Comparison of ENCODE assay signal across 10 mouse cellular contexts in the genomic region with DNA sequence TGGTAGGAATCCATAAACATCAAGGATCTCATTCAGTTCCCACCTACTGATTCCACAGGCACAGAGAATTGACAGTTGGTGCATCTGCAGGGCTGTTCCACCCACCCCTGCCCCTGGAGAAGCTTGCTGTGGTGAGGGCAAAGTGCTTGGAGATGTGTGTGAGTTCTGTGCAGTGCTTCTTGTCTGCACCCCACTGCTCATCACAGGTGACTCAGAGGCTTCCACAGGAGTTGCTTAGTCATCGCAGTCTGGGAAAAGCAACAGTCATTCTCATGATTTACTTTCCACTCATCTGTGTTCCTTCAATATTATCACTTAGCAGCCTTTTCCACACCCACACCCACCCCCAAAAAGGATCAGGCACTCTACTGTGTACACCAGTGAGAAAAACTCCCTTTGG.
A peak's percentile ranks its signal among the peaks of the same experiment; 100 is the strongest.
DNase-seq lines count a peak whose midpoint lies in the region.
"Had no signal": no experiment of that assay in that cellular context is flagged by ENCODE, and none has a peak within 500 bp of the region (broad histone marks: within the 10 kb centered on the region; RNA-seq: fewer than 3 reads in every experiment).

No protein-coding gene starts in this region.

- peak; percentile 61 to 74 for DNase-seq in frontal cortex, adult 2 months (ENCODE audit: extremely low spot score in 1 of 2, low spot score in 1 of 2)
- DNase-seq in frontal cortex, postnatal 14 days (ENCODE audit: low spot score in 2 of 2): no peak
- DNase-seq in right cerebral cortex, adult 2 months (ENCODE audit: low spot score in 2 of 2): peak; percentile 68 to 72
- DNase-seq in right cerebral cortex, postnatal 4 days: no peak
- peak; percentile 15 to 80 for DNase-seq in left cerebral cortex, adult 8-10 months (ENCODE audit: low spot score in 2 of 2)
- no peak for DNase-seq in MN1 (ENCODE audit: low spot score)
- no peak for DNase-seq in kidney, adult 18-20 months
- no peak for DNase-seq in gastrocnemius, postnatal 4 days (ENCODE audit: low spot score in 2 of 2)
- DNase-seq: cerebellum, adult 8-10 months; heart, adult 18-20 months had no signal

Comparison
In these comparisons a context has a peak if more than half of its experiments do, and no peak if none do; other contexts are left out.
1. DNase-seq: peak in frontal cortex, adult 2 months (2 of 2), right cerebral cortex, adult 2 months (2 of 2) and left cerebral cortex, adult 8-10 months (2 of 2); none in frontal cortex, postnatal 14 days (0 of 2), right cerebral cortex, postnatal 4 days (single experiment), MN1 (single experiment), kidney, adult 18-20 months (single experiment) and gastrocnemius, postnatal 4 days (0 of 2).